Mouse (Mus musculus): ENCODE data around the gene Ahcyl1.
"Not testable (repeated sequence)": the region's sequence is repeated elsewhere in the genome, so short reads cannot be mapped to it uniquely, and the experiment has no call there.

Ahcyl1 gene

GRCm38 (mm10) chr3:107695948-107696881 is at the start of gene Ahcyl1:
Ahcyl1 (minus strand) TSS chr3:107696560.
- DNase-seq (ENCODE audit: low read depth, low spot score): peak; percentile 98

- no peak for DNase-seq (ENCODE audit: low read depth, low spot score)
Observed at GRCm38 (mm10) chr3:107746026-107746425, 49.7 kb upstream of the Ahcyl1 start.

- no peak for DNase-seq (ENCODE audit: low read depth, low spot score)
Observed at GRCm38 (mm10) chr3:107743650-107744049, 47.3 kb upstream of the Ahcyl1 start.

- no peak for DNase-seq (ENCODE audit: low read depth, low spot score)
Observed at GRCm38 (mm10) chr3:107743107-107743506, 46.7 kb upstream of the Ahcyl1 start.

GRCm38 (mm10) chr3:107742071-107742710 is 45.8 kb upstream of the Ahcyl1 start:
- DNase-seq (ENCODE audit: low read depth, low spot score): no peak

- no peak for DNase-seq (ENCODE audit: low read depth, low spot score)
Observed at GRCm38 (mm10) chr3:107741387-107741786, 45.0 kb upstream of the Ahcyl1 start.

GRCm38 (mm10) chr3:107740578-107741207 is 44.3 kb upstream of the Ahcyl1 start:
- DNase-seq (ENCODE audit: low read depth, low spot score): no peak

- no peak for DNase-seq (ENCODE audit: low read depth, low spot score)
Observed at GRCm38 (mm10) chr3:107739966-107740365, 43.6 kb upstream of the Ahcyl1 start.

GRCm38 (mm10) chr3:107739456-107739855 is 43.1 kb upstream of the Ahcyl1 start:
- no peak for DNase-seq (ENCODE audit: low read depth, low spot score)

GRCm38 (mm10) chr3:107738620-107739019 is 42.3 kb upstream of the Ahcyl1 start:
- DNase-seq (ENCODE audit: low read depth, low spot score): no peak

- no peak for DNase-seq (ENCODE audit: low read depth, low spot score)
Observed at GRCm38 (mm10) chr3:107737609-107738190, 41.3 kb upstream of the Ahcyl1 start.

GRCm38 (mm10) chr3:107735620-107736019 is 39.3 kb upstream of the Ahcyl1 start:
- DNase-seq (ENCODE audit: low read depth, low spot score): not testable (repeated sequence)

GRCm38 (mm10) chr3:107733329-107733728 is 37.0 kb upstream of the Ahcyl1 start:
- no peak for DNase-seq (ENCODE audit: low read depth, low spot score)

- DNase-seq (ENCODE audit: low read depth, low spot score): no peak
Observed at GRCm38 (mm10) chr3:107730236-107730635, 33.9 kb upstream of the Ahcyl1 start.

- no peak for DNase-seq (ENCODE audit: low read depth, low spot score)
Observed at GRCm38 (mm10) chr3:107728509-107728908, 32.1 kb upstream of the Ahcyl1 start.

GRCm38 (mm10) chr3:107715971-107716370 is 19.6 kb upstream of the Ahcyl1 start:
- no peak for DNase-seq (ENCODE audit: low read depth, low spot score)

GRCm38 (mm10) chr3:107714276-107714933 is 18.0 kb upstream of the Ahcyl1 start:
- no peak for DNase-seq (ENCODE audit: low read depth, low spot score)

- DNase-seq (ENCODE audit: low read depth, low spot score): no peak
Observed at GRCm38 (mm10) chr3:107712081-107712480, 15.7 kb upstream of the Ahcyl1 start.

- no peak for DNase-seq (ENCODE audit: low read depth, low spot score)
Observed at GRCm38 (mm10) chr3:107709156-107709555, 12.8 kb upstream of the Ahcyl1 start.

- DNase-seq (ENCODE audit: low read depth, low spot score): no peak
Observed at GRCm38 (mm10) chr3:107707239-107707638, 10.9 kb upstream of the Ahcyl1 start.

GRCm38 (mm10) chr3:107706164-107706563 is 9.8 kb upstream of the Ahcyl1 start:
- DNase-seq (ENCODE audit: low read depth, low spot score): peak; percentile 29
